8 mouse cellular contexts compared by ENCODE assay signal in the genomic region with DNA sequence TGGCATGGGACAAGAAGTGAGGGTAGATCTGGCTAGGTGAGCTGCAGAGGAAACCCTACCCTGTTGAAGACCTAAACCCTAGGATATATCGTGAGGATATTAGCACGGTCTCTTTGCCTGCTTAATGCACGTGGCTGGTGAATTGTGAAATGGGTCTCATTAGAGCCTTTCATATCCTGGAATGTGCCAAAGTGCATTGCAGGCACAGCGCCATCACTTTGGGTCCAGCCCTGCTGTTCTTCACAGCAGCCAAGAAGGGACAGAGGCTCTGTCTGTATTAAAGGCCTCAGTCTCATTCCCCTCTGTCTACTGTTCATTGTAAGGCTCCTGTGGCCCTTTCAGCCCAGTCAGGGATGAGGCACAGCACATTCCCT.
DNase-seq lines count a peak whose midpoint lies in the region; ATAC-seq lines count a peak whose summit lies in the region.

No protein-coding gene starts in this region.

- DNase-seq in adrenal gland, postnatal 10 days = peak; percentile 33
- DNase-seq in adrenal gland, postnatal 4 days (ENCODE audit: low spot score in 2 of 2) = no peak
- DNase-seq in layer of hippocampus, adult 18-20 months (ENCODE audit: low spot score in 2 of 2) = peak; percentile 35 to 67
- no peak for DNase-seq in urinary bladder, adult 2 months (ENCODE audit: low spot score)
- no peak for DNase-seq in kidney, postnatal 4 days

- no peak for ATAC-seq in embryonic facial prominence, embryonic 13.5 days (ENCODE audit: insufficient number of reproducible peaks, insufficient read depth, low FRiP score, low TSS enrichment, low read depth)
- peak; percentile 76 for ATAC-seq in neural tube, embryonic 15.5 days (ENCODE audit: low FRiP score)
- ATAC-seq in CD4-positive, CD25-positive, alpha-beta regulatory T cell, adult 4 months = no peak

- H3K4me3 ChIP-seq in embryonic facial prominence, embryonic 13.5 days = no peak overlapping the region
- H3K4me3 ChIP-seq in neural tube, embryonic 15.5 days (replicated peaks) = peak overlapping the region; percentile 21

- H3K9me3 ChIP-seq in embryonic facial prominence, embryonic 13.5 days = no peaks in the 10 kb centered on the region
- H3K9me3 ChIP-seq in neural tube, embryonic 15.5 days (replicated peaks) = no peaks in the 10 kb centered on the region

- no peaks in the 10 kb centered on the region for H3K27me3 ChIP-seq in embryonic facial prominence, embryonic 13.5 days
- no peaks in the 10 kb centered on the region for H3K27me3 ChIP-seq in neural tube, embryonic 15.5 days (replicated peaks)

- peaks cover 9% of the 10 kb centered on the region; the same call in 1 of the 2 replicates for H3K4me1 ChIP-seq in embryonic facial prominence, embryonic 13.5 days
- peaks cover 14% of the 10 kb centered on the region for H3K4me1 ChIP-seq in neural tube, embryonic 15.5 days

- WGBS in embryonic facial prominence, embryonic 13.5 days = 56% methylated on average over 4 of the region's 4 CpGs
- whole genome bisulfite sequencing in neural tube, embryonic 15.5 days = 28% methylated on average over 4 of the region's 4 CpGs

- no peak overlapping the region for H3K27ac ChIP-seq in embryonic facial prominence, embryonic 13.5 days
- peak overlapping the region; percentile 75 for H3K27ac ChIP-seq in neural tube, embryonic 15.5 days (replicated peaks)

- H3K36me3 ChIP-seq in embryonic facial prominence, embryonic 13.5 days = no peaks in the 10 kb centered on the region
- no peaks in the 10 kb centered on the region for H3K36me3 ChIP-seq in neural tube, embryonic 15.5 days

- H3K4me2 ChIP-seq in embryonic facial prominence, embryonic 13.5 days = peak overlapping the region; percentile 37
- peak overlapping the region; percentile 51 for H3K4me2 ChIP-seq in neural tube, embryonic 15.5 days

- H3K9ac ChIP-seq in embryonic facial prominence, embryonic 13.5 days = no peak overlapping the region
- no peak overlapping the region for H3K9ac ChIP-seq in neural tube, embryonic 15.5 days (replicated peaks)

Comparison
In these comparisons a context has a peak if more than half of its experiments do, and no peak if none do; other contexts are left out.
1. DNase-seq: peak in adrenal gland, postnatal 10 days (single experiment) and layer of hippocampus, adult 18-20 months (2 of 2); none in adrenal gland, postnatal 4 days (0 of 2), urinary bladder, adult 2 months (single experiment) and kidney, postnatal 4 days (0 of 2).